Mouse (Mus musculus) lung, postnatal 4 days (tissue): ENCODE results near the gene Tspoap1.

ENCODE experiments used
- DNase-seq, 2 experiments: peaks; one replicate each; pipeline ENCODE4 v3.0.0; 2021

Tspoap1 gene

GRCm38 (mm10) chr11:87816707-87817442, 56.5 kb downstream of the Tspoap1 start:
- DNase-seq: peak in 1 of 2 experiments; percentile 41

- DNase-seq: no peak
Measured at GRCm38 (mm10) chr11:87817443-87817773, 57.1 kb downstream of the Tspoap1 start.

- DNase-seq: no peak
Measured at GRCm38 (mm10) chr11:87821502-87821901, 61.2 kb downstream of the Tspoap1 start.

GRCm38 (mm10) chr11:87828239-87828900, 68.0 kb downstream of the Tspoap1 start, which contains the start of gene Lpo:
Gene Lpo (minus strand): TSS chr11:87828289.
- no peak for DNase-seq
